Mouse (Mus musculus): ENCODE data around the gene Irgm1. TPM values are rescaled to one million over a fixed set of nuclear protein-coding genes. Genes with fewer than 3 reads are reported as not detected.

Irgm1 gene
- polyA plus RNA-seq, 1 experiment, result 11.5 TPM

- peaks cover 10% of the 10 kb centered on the region for H3K4me1 ChIP-seq (ENCODE audit: control insufficient read depth, insufficient read depth, low read length)
- peak; percentile 41 for DNase-seq
- TF ChIP-seq CTCF (IDR thresholded peaks at IDR 0.05; ENCODE audit: insufficient read depth, low read length) (peak; percentile 45), POLR2A (IDR thresholded peaks at IDR 0.05; ENCODE audit: borderline replicate concordance, extremely low read depth, low read depth, low read length) (no peak)
- WGBS, result 1% methylated on average over 4 of the region's 4 CpGs
- no peak overlapping the region for H3K4me3 ChIP-seq (replicated peaks; ENCODE audit: extremely low read depth, low read depth, low read length)
These were observed 3.0 kb upstream of the Irgm1 start for GRCm38 (mm10) chr11:48874465-48874864.

- peaks cover 12% of the 10 kb centered on the region for H3K4me1 ChIP-seq (ENCODE audit: control insufficient read depth, insufficient read depth, low read length)
- no peak for DNase-seq
- no peak overlapping the region for H3K4me3 ChIP-seq (replicated peaks; ENCODE audit: extremely low read depth, low read depth, low read length)
- TF ChIP-seq POLR2A (IDR thresholded peaks at IDR 0.05; ENCODE audit: borderline replicate concordance, extremely low read depth, low read depth, low read length), result no peak
- no peak for TF ChIP-seq CTCF (IDR thresholded peaks at IDR 0.05; ENCODE audit: insufficient read depth, low read length)
- WGBS, result 66% methylated on average over 10 of the region's 10 CpGs
These were observed 2.3 kb upstream of the Irgm1 start for GRCm38 (mm10) chr11:48873591-48874290.

GRCm38 (mm10) chr11:48872695-48873300, 1.3 kb upstream of the Irgm1 start:
- Histone ChIP-seq H3K4me1 (ENCODE audit: control insufficient read depth, insufficient read depth, low read length) (peaks cover 15% of the 10 kb centered on the region), H3K4me3 (replicated peaks; ENCODE audit: extremely low read depth, low read depth, low read length) (peak overlapping the region; percentile 5)
- no peak for TF ChIP-seq CTCF (IDR thresholded peaks at IDR 0.05; ENCODE audit: insufficient read depth, low read length)
- no peak for TF ChIP-seq POLR2A (IDR thresholded peaks at IDR 0.05; ENCODE audit: borderline replicate concordance, extremely low read depth, low read depth, low read length)
- DNase-seq, result no peak
- WGBS, result 58% methylated on average over 7 of the region's 7 CpGs

- peak; percentile 44; the same call in 1 of the 2 replicates for TF ChIP-seq POLR2A (IDR thresholded peaks at IDR 0.05; ENCODE audit: borderline replicate concordance, extremely low read depth, low read depth, low read length)
- TF ChIP-seq CTCF (IDR thresholded peaks at IDR 0.05; ENCODE audit: insufficient read depth, low read length), result no peak
- peak; percentile 65 for DNase-seq
- peak overlapping the region; percentile 83 for H3K4me3 ChIP-seq (replicated peaks; ENCODE audit: extremely low read depth, low read depth, low read length)
- peaks cover 15% of the 10 kb centered on the region for H3K4me1 ChIP-seq (ENCODE audit: control insufficient read depth, insufficient read depth, low read length)
- WGBS, result 1% methylated on average over 17 of the region's 17 CpGs
These were observed 496 bp upstream of the Irgm1 start for GRCm38 (mm10) chr11:48871817-48872541.

- WGBS, result 5% methylated on average over 7 of the region's 7 CpGs
- TF ChIP-seq POLR2A (IDR thresholded peaks at IDR 0.05; ENCODE audit: borderline replicate concordance, extremely low read depth, low read depth, low read length) (no peak), CTCF (IDR thresholded peaks at IDR 0.05; ENCODE audit: insufficient read depth, low read length) (no peak)
- Histone ChIP-seq H3K4me3 (replicated peaks; ENCODE audit: extremely low read depth, low read depth, low read length) (peak overlapping the region; percentile 83), H3K4me1 (ENCODE audit: control insufficient read depth, insufficient read depth, low read length) (peaks cover 15% of the 10 kb centered on the region)
- DNase-seq, result no peak
These were observed 702 bp downstream of the Irgm1 start for GRCm38 (mm10) chr11:48870781-48871180.

GRCm38 (mm10) chr11:48869380-48870110, 1.9 kb downstream of the Irgm1 start:
- Histone ChIP-seq H3K4me1 (ENCODE audit: control insufficient read depth, insufficient read depth, low read length) (peaks cover 12% of the 10 kb centered on the region), H3K4me3 (replicated peaks; ENCODE audit: extremely low read depth, low read depth, low read length) (peak overlapping the region; percentile 26)
- TF ChIP-seq CTCF (IDR thresholded peaks at IDR 0.05; ENCODE audit: insufficient read depth, low read length) (no peak), POLR2A (IDR thresholded peaks at IDR 0.05; ENCODE audit: borderline replicate concordance, extremely low read depth, low read depth, low read length) (no peak)
- no peak for DNase-seq
- 4% methylated on average over 7 of the region's 7 CpGs for WGBS

GRCm38 (mm10) chr11:48866481-48866880, 5.0 kb downstream of the Irgm1 start:
- H3K4me1 ChIP-seq (ENCODE audit: control insufficient read depth, insufficient read depth, low read length), result peaks cover 5% of the 10 kb centered on the region; the same call in 1 of the 2 replicates
- no peak for DNase-seq
- H3K4me3 ChIP-seq (replicated peaks; ENCODE audit: extremely low read depth, low read depth, low read length), result no peak overlapping the region
- no peak for TF ChIP-seq POLR2A (IDR thresholded peaks at IDR 0.05; ENCODE audit: borderline replicate concordance, extremely low read depth, low read depth, low read length)
- TF ChIP-seq CTCF (IDR thresholded peaks at IDR 0.05; ENCODE audit: insufficient read depth, low read length), result no peak
- 93% methylated on average over 9 of the region's 9 CpGs for WGBS

GRCm38 (mm10) chr11:48863808-48864207, 7.7 kb downstream of the Irgm1 start:
- no peak for TF ChIP-seq POLR2A (IDR thresholded peaks at IDR 0.05; ENCODE audit: borderline replicate concordance, extremely low read depth, low read depth, low read length)
- Histone ChIP-seq H3K4me3 (replicated peaks; ENCODE audit: extremely low read depth, low read depth, low read length) (no peak overlapping the region), H3K4me1 (ENCODE audit: control insufficient read depth, insufficient read depth, low read length) (peaks cover 3% of the 10 kb centered on the region; the same call in 1 of the 2 replicates)
- no peak for DNase-seq
- WGBS, result 68% methylated on average over 3 of the region's 3 CpGs

- TF ChIP-seq CTCF (IDR thresholded peaks at IDR 0.05; ENCODE audit: insufficient read depth, low read length) (no peak), POLR2A (IDR thresholded peaks at IDR 0.05; ENCODE audit: borderline replicate concordance, extremely low read depth, low read depth, low read length) (no peak)
- H3K4me3 ChIP-seq (replicated peaks; ENCODE audit: extremely low read depth, low read depth, low read length), result no peak overlapping the region
- WGBS, result 78% methylated on average over 1 of the region's 1 CpGs
These were observed 8.6 kb downstream of the Irgm1 start for GRCm38 (mm10) chr11:48862784-48863319.

More at GRCm38 (mm10) chr11:48862784-48863319, 8.6 kb downstream of the Irgm1 start:
- DNase-seq, result no peak
- no peaks in the 10 kb centered on the region for H3K4me1 ChIP-seq (ENCODE audit: control insufficient read depth, insufficient read depth, low read length)

Data from lung, adult 2 months (tissue).